Mouse (Mus musculus) hindlimb bud, embryonic 11.5 days (tissue): ENCODE measurements at regions not wholly inside any gene's neighbourhood (a gene's known extent, or its start where the extent isn't known, plus 50 kb on each side); places are given as distances from the start of the nearest gene placed in this dataset.

Source experiments
- DNase-seq: peaks from one replicate; pipeline ENCODE4 v3.0.0-alpha.2; 2012; ENCODE audit warnings: low read depth, low spot score; ENCODE audit errors: extremely low spot score

GRCm38 (mm10) chr12:12446281-12446680, 184.3 kb downstream of the Fam49a start:
- no peak for DNase-seq

DNA sequence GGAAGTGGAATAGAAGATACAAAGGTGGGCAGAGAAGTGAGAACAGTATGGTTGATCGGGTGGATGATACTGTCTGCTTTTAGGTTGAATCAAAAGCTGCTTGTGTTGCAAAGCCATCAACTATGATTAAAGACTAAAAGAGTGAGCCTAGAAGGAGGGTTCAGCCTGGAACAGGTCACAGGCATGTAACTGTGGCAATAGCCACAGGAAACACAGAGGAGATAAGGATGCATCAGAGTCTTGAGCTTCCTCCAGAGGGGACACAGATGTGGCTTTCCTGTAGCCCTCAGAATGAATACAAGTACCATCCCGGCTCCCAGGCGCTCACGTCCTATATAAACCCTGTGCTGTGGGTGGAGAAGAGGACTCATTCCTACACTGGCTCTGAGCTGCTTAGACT, 180.9 kb downstream of the Fam49a start:
- DNase-seq: no peak

GRCm38 (mm10) chr12:12436379-12436778, 174.4 kb downstream of the Fam49a start:
- DNase-seq: no peak

DNA sequence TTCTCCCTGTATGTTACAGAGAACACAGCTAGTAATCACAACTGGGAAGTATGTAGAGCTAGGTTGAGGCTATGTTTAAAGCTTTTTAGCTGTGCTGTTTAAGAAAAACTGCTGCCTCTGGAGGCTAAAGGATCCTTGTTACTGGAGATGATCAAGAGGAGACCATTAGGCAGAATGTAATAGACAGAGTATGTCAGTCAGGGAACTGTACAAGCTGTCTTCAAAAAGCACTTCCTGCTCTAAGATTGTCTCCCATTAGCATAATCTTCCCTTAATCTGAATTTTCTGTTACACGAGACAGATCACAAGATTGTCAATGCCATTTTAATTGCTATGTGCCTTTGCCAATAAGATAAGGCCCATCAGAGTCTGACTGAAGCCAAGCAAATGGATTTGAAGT, 170.7 kb downstream of the Fam49a start:
- no peak for DNase-seq
